Mouse (Mus musculus) E14TG2a.4 (cell line): ENCODE measurements around the gene Rin3.

Experiments used
- CTCF ChIP-seq: conservative IDR thresholded peaks from 2 replicates; pipeline ENCODE4 v1.5.1; 2014; ENCODE audit warnings: low read length
- NANOG ChIP-seq: IDR thresholded peaks from 2 replicates; pipeline ENCODE4 v1.6.1; 2014; ENCODE audit warnings: borderline replicate concordance, low read length, mixed read lengths

- TF ChIP-seq CTCF (no peak), NANOG (no peak)
Observed at GRCm38 (mm10) chr12:102319150-102319549, 36.3 kb downstream of the Rin3 start.
